Mouse (Mus musculus) liver, postnatal 0 days (tissue): ENCODE measurements around the gene Olfr1046. TPM values are rescaled to one million over a fixed set of nuclear protein-coding genes. Genes with fewer than 3 reads are reported as not detected.
A peak's percentile ranks its signal among the peaks of the same experiment; 100 is the strongest.
"Not testable (repeated sequence)": the region's sequence is repeated elsewhere in the genome, so short reads cannot be mapped to it uniquely, and the experiment has no call there.

Experiments used
- ATAC-seq: fragments of 200-750 bp; cut with Nextera tagmentation; 2 replicates; pipeline ENCODE4 v1.8.0; 2017; ENCODE audit warnings: mild to moderate bottlenecking, moderate library complexity
- DNase-seq: peaks from one replicate; pipeline ENCODE4 v3.0.0-alpha.2; 2016
- H3K27ac ChIP-seq: fragments of 300-500 bp; sonication (generic); 2 replicates; pipeline ENCODE4 v1.5.1; 2014; ENCODE audit warnings: antibody characterized with exemption, moderate library complexity, mild to moderate bottlenecking, low read depth
- H3K27me3 ChIP-seq: fragments of 300-500 bp; sonication (generic); 2 replicates; pipeline ENCODE4 v1.6.1; 2014; ENCODE audit warnings: low read length, control low read depth, mixed read lengths; ENCODE audit not compliant: insufficient read depth
- H3K36me3 ChIP-seq: fragments of 300-500 bp; sonication (generic); replicated peaks from 2 replicates; pipeline ENCODE4 v1.6.1; 2014; ENCODE audit warnings: mild to moderate bottlenecking, control low read depth, low read length, moderate library complexity, mixed read lengths; ENCODE audit not compliant: insufficient read depth
- H3K4me1 ChIP-seq: fragments of 300-500 bp; sonication (generic); 2 replicates; pipeline ENCODE4 v1.6.1; 2014; ENCODE audit warnings: antibody characterized with exemption, mild to moderate bottlenecking, control low read depth; ENCODE audit not compliant: insufficient read depth
- H3K4me2 ChIP-seq: fragments of 300-500 bp; sonication (generic); 2 replicates; pipeline ENCODE4 v1.6.1; 2014; ENCODE audit warnings: low read depth, mild to moderate bottlenecking, low read length, moderate library complexity, mixed read lengths
- H3K4me3 ChIP-seq: fragments of 300-500 bp; sonication (generic); 2 replicates; pipeline ENCODE4 v1.5.1; 2014; ENCODE audit warnings: low read depth, low read length
- H3K9ac ChIP-seq: fragments of 300-500 bp; sonication (generic); replicated peaks from 2 replicates; pipeline ENCODE4 v1.6.1; 2014; ENCODE audit warnings: mild to moderate bottlenecking, moderate library complexity
- H3K9me3 ChIP-seq: fragments of 300-500 bp; sonication (generic); 2 replicates; pipeline ENCODE4 v1.6.1; 2016; ENCODE audit warnings: mild to moderate bottlenecking, control low read depth, low read length, mixed read lengths
- CTCF ChIP-seq: sonication (generic); IDR thresholded peaks from 2 replicates; pipeline ENCODE4 v1.5.1; 2016; ENCODE audit warnings: antibody characterized with exemption, low read depth
- EP300 ChIP-seq: IDR thresholded peaks from 2 replicates; pipeline ENCODE4 v1.6.1; 2016; ENCODE audit warnings: antibody characterized with exemption, low read depth, mild to moderate bottlenecking
- whole genome bisulfite sequencing: fragments of 180-500 bp; shearing (Covaris S2); extraction: QIAGEN DNeasy Blood & Tissue Kit; methylation state at CpG from one replicate; pipeline ENCODE4 v1.1.7; 2014; ENCODE audit not compliant: insufficient replicate concordance; 5-methylcytosine and 5-hydroxymethylcytosine counted together
- polyA plus RNA-seq: library from polyadenylated mRNA; unstranded; fragments of >200 nt; fragmentation: Nextera tagmentation; extraction: Ambion mirVana; gene quantifications from 2 replicates; pipeline ENCODE4 v1.2.1, GENCODE M21; 2015

Gene Olfr1046
- polyA plus RNA-seq: not detected in 2 replicates

- 78% methylated on average over 2 of the region's 2 CpGs for WGBS
- H3K4me3 ChIP-seq: no peak within 1 kb of the TSS
- no peak within 1 kb of the TSS for H3K9ac ChIP-seq
- H3K36me3 ChIP-seq: no peaks in the 10 kb centered on the region
- DNase-seq (no peak), ATAC-seq (no peak)
- H3K4me2 ChIP-seq: no peak within 1 kb of the TSS
- TF ChIP-seq CTCF: no peak
- TF ChIP-seq EP300: no peak
- no peaks in the 10 kb centered on the region for H3K9me3 ChIP-seq
- H3K27me3 ChIP-seq: no peaks in the 10 kb centered on the region
- H3K27ac ChIP-seq: no peak within 1 kb of the TSS
- no peaks in the 10 kb centered on the region for H3K4me1 ChIP-seq
Observed at GRCm38 (mm10) chr2:86219214-86219613, at the start of gene Olfr1046. Olfr1046 (minus strand) TSS chr2:86219314.

GRCm38 (mm10) chr2:86258228-86258627 is 39.1 kb upstream of the Olfr1046 start, which contains the start of gene Olfr1049:
Olfr1049 (minus strand) TSS chr2:86258328.
- H3K36me3 ChIP-seq, H3K27me3 ChIP-seq, H3K9me3 ChIP-seq, ATAC-seq, H3K4me2 ChIP-seq, DNase-seq, H3K27ac ChIP-seq, H3K4me3 ChIP-seq, H3K9ac ChIP-seq, H3K4me1 ChIP-seq: not testable (repeated sequence)

- Histone ChIP-seq H3K27ac (no peak within 1 kb of the TSS), H3K4me2 (no peak within 1 kb of the TSS), H3K9ac (no peak within 1 kb of the TSS), H3K4me3 (no peak within 1 kb of the TSS), H3K36me3 (no peaks in the 10 kb centered on the region), H3K4me1 (no peaks in the 10 kb centered on the region), H3K27me3 (no peaks in the 10 kb centered on the region), H3K9me3 (no peaks in the 10 kb centered on the region)
- DNase-seq (no peak), ATAC-seq (no peak)
- TF ChIP-seq EP300 (no peak), CTCF (no peak)
Observed at GRCm38 (mm10) chr2:86240189-86240588, 21.1 kb upstream of the Olfr1046 start, which contains the start of gene Olfr1048. Olfr1048 (minus strand) TSS chr2:86240289.

GRCm38 (mm10) chr2:86231301-86231700 is 12.2 kb upstream of the Olfr1046 start, which contains the start of gene Olfr1047:
Olfr1047 (minus strand) TSS chr2:86231401.
- whole genome bisulfite sequencing: 88% methylated on average over 1 of the region's 1 CpGs
- ATAC-seq: no peak
- no peak for TF ChIP-seq EP300
- TF ChIP-seq CTCF: no peak

GRCm38 (mm10) chr2:86202909-86203308 is 16.2 kb downstream of the Olfr1046 start, which contains the start of gene Olfr1045:
Olfr1045 (minus strand) TSS chr2:86203009.
- DNase-seq: no peak

More at GRCm38 (mm10) chr2:86231301-86231700, 12.2 kb upstream of the Olfr1046 start, which contains the start of gene Olfr1047:
- no peak within 1 kb of the TSS for H3K27ac ChIP-seq
- no peak for DNase-seq
- H3K36me3 ChIP-seq: no peaks in the 10 kb centered on the region
- H3K4me3 ChIP-seq: no peak within 1 kb of the TSS
- no peaks in the 10 kb centered on the region for H3K4me1 ChIP-seq
- no peak within 1 kb of the TSS for H3K4me2 ChIP-seq
- no peaks in the 10 kb centered on the region for H3K27me3 ChIP-seq
- no peaks in the 10 kb centered on the region for H3K9me3 ChIP-seq
- no peak within 1 kb of the TSS for H3K9ac ChIP-seq

DNA sequence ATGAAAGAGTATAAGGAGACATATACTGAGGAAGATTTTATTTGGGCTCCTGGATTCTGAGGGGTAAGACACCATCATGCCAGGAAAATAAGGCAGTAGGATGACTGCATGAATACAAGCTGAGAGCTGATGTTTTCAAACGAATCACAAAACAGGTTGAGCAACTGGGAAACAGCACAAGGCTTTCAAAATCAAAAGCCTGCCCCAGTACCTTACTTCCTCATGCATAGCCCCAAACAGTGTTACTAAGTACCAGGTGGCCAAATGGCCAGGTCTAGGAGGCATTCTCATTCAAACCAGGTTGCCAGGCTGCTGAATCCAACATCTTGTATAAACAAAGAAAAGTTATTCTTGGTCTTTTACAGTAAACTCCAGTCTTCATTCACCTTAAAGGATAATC is 23.3 kb downstream of the Olfr1046 start:
- Histone ChIP-seq H3K36me3 (no peaks in the 10 kb centered on the region), H3K9me3 (no peaks in the 10 kb centered on the region), H3K4me2 (no peak overlapping the region), H3K9ac (no peak overlapping the region), H3K27ac (no peak overlapping the region), H3K4me3 (no peak overlapping the region), H3K4me1 (no peaks in the 10 kb centered on the region), H3K27me3 (no peaks in the 10 kb centered on the region)
- peak; percentile 45; the same call in 1 of the 2 replicates for ATAC-seq
- WGBS: 29% methylated on average over 1 of the region's 1 CpGs
- no peak for DNase-seq
- TF ChIP-seq CTCF: no peak
- no peak for TF ChIP-seq EP300

More at GRCm38 (mm10) chr2:86202909-86203308, 16.2 kb downstream of the Olfr1046 start, which contains the start of gene Olfr1045:
- no peak within 1 kb of the TSS for H3K4me3 ChIP-seq
- no peak within 1 kb of the TSS for H3K4me2 ChIP-seq
- no peaks in the 10 kb centered on the region for H3K9me3 ChIP-seq
- H3K27me3 ChIP-seq: no peaks in the 10 kb centered on the region
- no peak for TF ChIP-seq EP300
- no peak for TF ChIP-seq CTCF
- H3K9ac ChIP-seq: no peak within 1 kb of the TSS
- no peaks in the 10 kb centered on the region for H3K4me1 ChIP-seq
- no peak within 1 kb of the TSS for H3K27ac ChIP-seq
- ATAC-seq: no peak
- no peaks in the 10 kb centered on the region for H3K36me3 ChIP-seq

- no peak for DNase-seq
- Histone ChIP-seq H3K36me3 (no peaks in the 10 kb centered on the region), H3K4me3 (no peak within 1 kb of the TSS), H3K27ac (no peak within 1 kb of the TSS), H3K27me3 (no peaks in the 10 kb centered on the region), H3K9me3 (no peaks in the 10 kb centered on the region), H3K9ac (no peak within 1 kb of the TSS), H3K4me2 (no peak within 1 kb of the TSS), H3K4me1 (no peaks in the 10 kb centered on the region)
- TF ChIP-seq EP300 (no peak), CTCF (no peak)
- ATAC-seq: no peak
Observed at GRCm38 (mm10) chr2:86185583-86185982, 33.5 kb downstream of the Olfr1046 start, which contains the start of gene Olfr52. Olfr52 (minus strand) TSS chr2:86185683.
